Mouse (Mus musculus): ENCODE results near the gene Sp6. TPM values are rescaled to one million over a fixed set of nuclear protein-coding genes. Genes with fewer than 3 reads are reported as not detected.

Sp6 gene
- polyA plus RNA-seq, 1 experiment from 2014 or later = not detected

GRCm38 (mm10) chr11:96995836-96996772 lies 17.1 kb upstream of the Sp6 start:
- no peaks in the 10 kb centered on the region for H3K9me3 ChIP-seq (ENCODE audit: control insufficient read depth, low read length)
- H3K27me3 ChIP-seq (ENCODE audit: control insufficient read depth, insufficient read depth, low read length) = peaks cover 72% of the 10 kb centered on the region
- H3K36me3 ChIP-seq (ENCODE audit: control insufficient read depth, insufficient read depth, low read length) = no peaks in the 10 kb centered on the region
- H3K4me2 ChIP-seq (ENCODE audit: low read length) = no peak overlapping the region
- WGBS = 68% methylated on average over 15 of the region's 15 CpGs
- no peak for ATAC-seq (ENCODE audit: insufficient number of reproducible peaks, insufficient read depth, low FRiP score, low read depth)
- no peak overlapping the region for H3K4me3 ChIP-seq (ENCODE audit: control insufficient read depth in 1 of 2, insufficient read depth in 1 of 2, low read depth in 1 of 2, low read length in 2 of 2)
- H3K9ac ChIP-seq (ENCODE audit: low read length) = no peak overlapping the region
- peaks cover 5 to 9% of the 10 kb centered on the region in 2 experiments; a peak in 1 of 4 replicates for H3K4me1 ChIP-seq (ENCODE audit: control insufficient read depth in 2 of 2, insufficient read depth in 2 of 2, low read length in 2 of 2)
- no peak overlapping the region for H3K27ac ChIP-seq (replicated peaks in 1 of 2; ENCODE audit: control insufficient read depth in 1 of 2, insufficient read depth in 1 of 2, low read depth in 2 of 2, low read length in 2 of 2)

GRCm38 (mm10) chr11:96996773-96997379 lies 16.3 kb upstream of the Sp6 start:
- WGBS = 14% methylated on average over 17 of the region's 17 CpGs

GRCm38 (mm10) chr11:96997380-96997956 lies 15.7 kb upstream of the Sp6 start:
- peak overlapping the region; percentile 67 for H3K4me2 ChIP-seq (ENCODE audit: low read length)
- peaks cover 5 to 9% of the 10 kb centered on the region in 2 experiments; a peak in 1 of 4 replicates for H3K4me1 ChIP-seq (ENCODE audit: control insufficient read depth in 2 of 2, insufficient read depth in 2 of 2, low read length in 2 of 2)
- peak overlapping the region; percentile 20 to 31; a peak in 3 of 4 replicates for H3K4me3 ChIP-seq (ENCODE audit: control insufficient read depth in 1 of 2, insufficient read depth in 1 of 2, low read depth in 1 of 2, low read length in 2 of 2)
- H3K9ac ChIP-seq (ENCODE audit: low read length) = peak overlapping the region; percentile 62
- H3K27ac ChIP-seq (replicated peaks in 1 of 2; ENCODE audit: control insufficient read depth in 1 of 2, insufficient read depth in 1 of 2, low read depth in 2 of 2, low read length in 2 of 2) = no peak overlapping the region
- ATAC-seq (ENCODE audit: insufficient number of reproducible peaks, insufficient read depth, low FRiP score, low read depth) = no peak
- H3K27me3 ChIP-seq (ENCODE audit: control insufficient read depth, insufficient read depth, low read length) = peaks cover 85% of the 10 kb centered on the region
- no peaks in the 10 kb centered on the region for H3K36me3 ChIP-seq (ENCODE audit: control insufficient read depth, insufficient read depth, low read length)
- no peaks in the 10 kb centered on the region for H3K9me3 ChIP-seq (ENCODE audit: control insufficient read depth, low read length)
- 6% methylated on average over 27 of the region's 30 CpGs for WGBS

More at GRCm38 (mm10) chr11:96996773-96997379, 16.3 kb upstream of the Sp6 start:
- peaks cover 5 to 9% of the 10 kb centered on the region in 2 experiments; a peak in 1 of 4 replicates for H3K4me1 ChIP-seq (ENCODE audit: control insufficient read depth in 2 of 2, insufficient read depth in 2 of 2, low read length in 2 of 2)
- peaks cover 79% of the 10 kb centered on the region for H3K27me3 ChIP-seq (ENCODE audit: control insufficient read depth, insufficient read depth, low read length)
- peak overlapping the region; percentile 67 for H3K4me2 ChIP-seq (ENCODE audit: low read length)
- ATAC-seq (ENCODE audit: insufficient number of reproducible peaks, insufficient read depth, low FRiP score, low read depth) = no peak
- no peak overlapping the region for H3K27ac ChIP-seq (replicated peaks in 1 of 2; ENCODE audit: control insufficient read depth in 1 of 2, insufficient read depth in 1 of 2, low read depth in 2 of 2, low read length in 2 of 2)
- no peaks in the 10 kb centered on the region for H3K9me3 ChIP-seq (ENCODE audit: control insufficient read depth, low read length)
- peak overlapping the region; percentile 62 for H3K9ac ChIP-seq (ENCODE audit: low read length)
- H3K4me3 ChIP-seq (ENCODE audit: control insufficient read depth in 1 of 2, insufficient read depth in 1 of 2, low read depth in 1 of 2, low read length in 2 of 2) = peak overlapping the region; percentile 20 to 31; a peak in 3 of 4 replicates
- H3K36me3 ChIP-seq (ENCODE audit: control insufficient read depth, insufficient read depth, low read length) = no peaks in the 10 kb centered on the region

- Histone ChIP-seq H3K4me3 (ENCODE audit: control insufficient read depth in 1 of 2, insufficient read depth in 1 of 2, low read depth in 1 of 2, low read length in 2 of 2) (no peak overlapping the region), H3K27me3 (ENCODE audit: control insufficient read depth, insufficient read depth, low read length) (peaks cover 66% of the 10 kb centered on the region), H3K9me3 (ENCODE audit: control insufficient read depth, low read length) (no peaks in the 10 kb centered on the region), H3K36me3 (ENCODE audit: control insufficient read depth, insufficient read depth, low read length) (no peaks in the 10 kb centered on the region), H3K4me1 (ENCODE audit: control insufficient read depth in 2 of 2, insufficient read depth in 2 of 2, low read length in 2 of 2) (peaks cover 0 to 5% of the 10 kb centered on the region in 2 experiments; a peak in 1 of 4 replicates), H3K9ac (ENCODE audit: low read length) (no peak overlapping the region), H3K27ac (replicated peaks in 1 of 2; ENCODE audit: control insufficient read depth in 1 of 2, insufficient read depth in 1 of 2, low read depth in 2 of 2, low read length in 2 of 2) (no peak overlapping the region), H3K4me2 (ENCODE audit: low read length) (no peak overlapping the region)
- 45% methylated on average over 5 of the region's 5 CpGs for WGBS
- no peak for ATAC-seq (ENCODE audit: insufficient number of reproducible peaks, insufficient read depth, low FRiP score, low read depth)
These were observed 10.0 kb upstream of the Sp6 start for GRCm38 (mm10) chr11:97003170-97003569.

- peaks cover 0 to 5% of the 10 kb centered on the region in 2 experiments; a peak in 2 of 4 replicates for H3K4me1 ChIP-seq (ENCODE audit: control insufficient read depth in 2 of 2, insufficient read depth in 2 of 2, low read length in 2 of 2)
- H3K9me3 ChIP-seq (ENCODE audit: control insufficient read depth, low read length) = no peaks in the 10 kb centered on the region
- H3K36me3 ChIP-seq (ENCODE audit: control insufficient read depth, insufficient read depth, low read length) = no peaks in the 10 kb centered on the region
- 40% methylated on average over 9 of the region's 9 CpGs for WGBS
- H3K4me2 ChIP-seq (ENCODE audit: low read length) = no peak overlapping the region
- no peak overlapping the region for H3K9ac ChIP-seq (ENCODE audit: low read length)
- H3K4me3 ChIP-seq (ENCODE audit: control insufficient read depth in 1 of 2, insufficient read depth in 1 of 2, low read depth in 1 of 2, low read length in 2 of 2) = no peak overlapping the region
- ATAC-seq (ENCODE audit: insufficient number of reproducible peaks, insufficient read depth, low FRiP score, low read depth) = no peak
- H3K27ac ChIP-seq (replicated peaks in 1 of 2; ENCODE audit: control insufficient read depth in 1 of 2, insufficient read depth in 1 of 2, low read depth in 2 of 2, low read length in 2 of 2) = no peak overlapping the region
- H3K27me3 ChIP-seq (ENCODE audit: control insufficient read depth, insufficient read depth, low read length) = peaks cover 68% of the 10 kb centered on the region
These were observed 6.0 kb upstream of the Sp6 start for GRCm38 (mm10) chr11:97007093-97007794.

GRCm38 (mm10) chr11:97009198-97009790 lies 3.9 kb upstream of the Sp6 start:
- no peaks in the 10 kb centered on the region for H3K9me3 ChIP-seq (ENCODE audit: control insufficient read depth, low read length)
- H3K36me3 ChIP-seq (ENCODE audit: control insufficient read depth, insufficient read depth, low read length) = no peaks in the 10 kb centered on the region
- WGBS = 26% methylated on average over 8 of the region's 8 CpGs
- H3K27ac ChIP-seq (replicated peaks in 1 of 2; ENCODE audit: control insufficient read depth in 1 of 2, insufficient read depth in 1 of 2, low read depth in 2 of 2, low read length in 2 of 2) = no peak overlapping the region
- no peak for ATAC-seq (ENCODE audit: insufficient number of reproducible peaks, insufficient read depth, low FRiP score, low read depth)
- H3K4me2 ChIP-seq (ENCODE audit: low read length) = no peak overlapping the region
- peaks cover 63% of the 10 kb centered on the region for H3K27me3 ChIP-seq (ENCODE audit: control insufficient read depth, insufficient read depth, low read length)
- H3K4me1 ChIP-seq (ENCODE audit: control insufficient read depth in 2 of 2, insufficient read depth in 2 of 2, low read length in 2 of 2) = peaks cover 0 to 5% of the 10 kb centered on the region in 2 experiments; a peak in 2 of 4 replicates
- no peak overlapping the region for H3K9ac ChIP-seq (ENCODE audit: low read length)
- H3K4me3 ChIP-seq (ENCODE audit: control insufficient read depth in 1 of 2, insufficient read depth in 1 of 2, low read depth in 1 of 2, low read length in 2 of 2) = no peak overlapping the region

Data from heart, embryonic 14.5 days (tissue).